Mouse (Mus musculus): ENCODE data around the gene 4932438H23Rik. TPM values are rescaled to one million over a fixed set of nuclear protein-coding genes. Genes with fewer than 3 reads are reported as not detected.
A peak's percentile ranks its signal among the peaks of the same experiment; 100 is the strongest.

4932438H23Rik gene
- total and polyA plus RNA-seq, 3 experiments, result not detected

DNA sequence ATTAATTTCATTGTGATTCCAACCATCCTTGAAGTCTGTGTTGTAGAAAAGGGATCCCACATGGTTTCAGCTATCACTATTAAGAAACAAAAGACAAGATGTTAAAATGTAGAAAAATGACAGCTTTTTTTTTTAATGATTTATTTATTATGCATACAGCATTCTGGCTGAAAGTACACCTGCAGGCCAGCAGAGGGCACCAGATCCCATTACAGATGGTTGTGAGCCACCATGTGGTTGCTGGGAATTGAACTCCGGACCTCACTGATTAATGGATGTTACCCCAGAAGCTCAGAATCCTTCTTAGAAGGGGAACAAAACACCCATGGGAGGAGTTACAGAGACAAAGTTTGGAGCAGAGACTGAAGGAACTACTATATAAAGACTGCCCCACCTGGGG lies 71.5 kb downstream of the 4932438H23Rik start:
- H3K27me3 ChIP-seq (ENCODE audit: control insufficient read depth in 1 of 2, insufficient read depth in 2 of 2, low read length in 2 of 2), result no peaks in the 10 kb centered on the region
- H3K4me1 ChIP-seq (ENCODE audit: control insufficient read depth in 1 of 2, insufficient read depth in 2 of 2, low read length in 2 of 2), result no peaks in the 10 kb centered on the region; a peak in 1 of 4 replicates
- H3K27ac ChIP-seq (ENCODE audit: control insufficient read depth, low read depth, low read length), result no peak overlapping the region
- peaks cover 3 to 38% of the 10 kb centered on the region in 2 experiments for H3K36me3 ChIP-seq (ENCODE audit: control insufficient read depth in 1 of 2, insufficient read depth in 2 of 2, low read length in 2 of 2)
- no peaks in the 10 kb centered on the region for H3K9me3 ChIP-seq (replicated peaks; ENCODE audit: insufficient read depth, low read length)
- H3K79me2 ChIP-seq (ENCODE audit: control insufficient read depth, insufficient read depth, low read length, poor library complexity), result no peaks in the 10 kb centered on the region
- H3K4me3 ChIP-seq (ENCODE audit: control insufficient read depth in 1 of 2, insufficient read depth in 1 of 2, low read depth in 2 of 2, low read length in 2 of 2), result no peak overlapping the region
- no peak overlapping the region for H3K9ac ChIP-seq (ENCODE audit: control insufficient read depth, low read depth, low read length, poor library complexity, severe bottlenecking)
- TF ChIP-seq RAD21 (IDR thresholded peaks at IDR 0.05; ENCODE audit: low read depth, low read length) (peak; percentile 8), ETS1 (IDR thresholded peaks at IDR 0.05; ENCODE audit: low read depth, low read length) (no peak), ZMIZ1 (IDR thresholded peaks at IDR 0.05; ENCODE audit: low read depth, low read length) (no peak), MEF2A (IDR thresholded peaks at IDR 0.05; ENCODE audit: extremely low read depth, insufficient replicate concordance, low read depth, low read length, poor library complexity, severe bottlenecking) (no peak), MAFK (IDR thresholded peaks at IDR 0.05; ENCODE audit: borderline replicate concordance, low read depth, low read length) (no peak), MAX (IDR thresholded peaks at IDR 0.05; ENCODE audit: low read length) (no peak), RCOR1 (IDR thresholded peaks at IDR 0.05; ENCODE audit: low read depth, low read length) (no peak), MYC (IDR thresholded peaks at IDR 0.05; ENCODE audit: low read depth, low read length) (peak; percentile 65; the same call in 1 of the 2 replicates), CHD1 (IDR thresholded peaks at IDR 0.05; ENCODE audit: low read depth, low read length) (no peak), CTCF (IDR thresholded peaks at IDR 0.05 in 2 of 3, conservative IDR thresholded peaks at IDR 0.05 in 1 of 3; ENCODE audit: control insufficient read depth in 1 of 3, insufficient read depth in 1 of 3, low read depth in 2 of 3, low read length in 3 of 3, poor library complexity in 1 of 3, severe bottlenecking in 1 of 3) (peak; percentile 31 to 53 (median 42)), TBP (IDR thresholded peaks at IDR 0.05; ENCODE audit: low read depth, low read length) (no peak), ZNF384 (IDR thresholded peaks at IDR 0.05; ENCODE audit: low read depth, low read length) (peak; percentile 17; the same call in 1 of the 2 replicates), BHLHE40 (IDR thresholded peaks at IDR 0.05; ENCODE audit: borderline replicate concordance, low read depth, low read length) (no peak), HCFC1 (IDR thresholded peaks at IDR 0.05; ENCODE audit: low read depth, low read length) (no peak), SMC3 (IDR thresholded peaks at IDR 0.05; ENCODE audit: low read depth, low read length) (peak; percentile 42)
- peak; percentile 59 for DNase-seq (ENCODE audit: low read depth, low spot score)

DNA sequence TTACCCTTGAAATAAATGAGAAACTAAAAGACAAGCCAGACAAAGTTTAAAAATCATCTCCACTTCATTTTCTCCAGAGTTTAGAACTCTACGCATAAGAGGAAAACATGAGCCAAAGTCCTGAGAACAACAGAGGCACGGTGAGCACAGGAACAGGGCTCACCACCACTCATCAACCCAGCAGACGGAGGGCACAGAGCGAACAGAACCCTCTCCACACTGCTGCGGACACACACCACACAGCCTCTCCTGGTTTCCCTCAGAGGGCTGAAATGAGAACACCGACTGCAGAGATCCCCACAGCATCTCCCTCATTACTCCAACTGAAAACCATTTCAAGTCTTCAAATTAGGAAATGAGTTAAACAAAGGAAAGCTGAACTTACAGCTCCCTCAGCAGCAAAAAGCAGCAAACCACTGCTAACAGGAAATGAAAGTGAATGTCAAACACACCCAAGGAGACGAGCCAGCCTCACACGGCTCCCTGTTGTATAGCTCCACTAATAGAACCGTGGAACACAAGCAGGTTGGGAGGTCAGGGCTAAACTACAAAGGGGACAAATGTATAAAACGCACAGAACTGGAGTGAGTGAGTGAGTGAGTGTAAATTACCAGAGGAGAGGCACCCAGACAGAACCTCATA lies 74.0 kb downstream of the 4932438H23Rik start:
- DNase-seq (ENCODE audit: low read depth, low spot score), result no peak
- no peak overlapping the region for H3K9ac ChIP-seq (ENCODE audit: control insufficient read depth, low read depth, low read length, poor library complexity, severe bottlenecking)
- no peaks in the 10 kb centered on the region for H3K79me2 ChIP-seq (ENCODE audit: control insufficient read depth, insufficient read depth, low read length, poor library complexity)
- no peak overlapping the region for H3K27ac ChIP-seq (ENCODE audit: control insufficient read depth, low read depth, low read length)
- H3K27me3 ChIP-seq (ENCODE audit: control insufficient read depth in 1 of 2, insufficient read depth in 2 of 2, low read length in 2 of 2), result no peaks in the 10 kb centered on the region
- H3K4me1 ChIP-seq (ENCODE audit: control insufficient read depth in 1 of 2, insufficient read depth in 2 of 2, low read length in 2 of 2), result no peaks in the 10 kb centered on the region; a peak in 1 of 4 replicates
- peaks cover 3 to 51% of the 10 kb centered on the region in 2 experiments for H3K36me3 ChIP-seq (ENCODE audit: control insufficient read depth in 1 of 2, insufficient read depth in 2 of 2, low read length in 2 of 2)
- H3K4me3 ChIP-seq (ENCODE audit: control insufficient read depth in 1 of 2, insufficient read depth in 1 of 2, low read depth in 2 of 2, low read length in 2 of 2), result no peak overlapping the region
- TF ChIP-seq EP300 (IDR thresholded peaks at IDR 0.05; ENCODE audit: low read depth in 1 of 2, low read length in 2 of 2) (no peak), USF1 (IDR thresholded peaks at IDR 0.05; ENCODE audit: low read depth, low read length) (no peak), ZMIZ1 (IDR thresholded peaks at IDR 0.05; ENCODE audit: low read depth, low read length) (no peak), CHD2 (IDR thresholded peaks at IDR 0.05; ENCODE audit: low read length) (no peak), ELF1 (IDR thresholded peaks at IDR 0.05; ENCODE audit: low read depth, low read length) (no peak), KAT2A (conservative IDR thresholded peaks at IDR 0.05; ENCODE audit: low read depth, low read length) (no peak), MXI1 (IDR thresholded peaks at IDR 0.05; ENCODE audit: low read depth, low read length) (no peak), CHD1 (IDR thresholded peaks at IDR 0.05; ENCODE audit: low read depth, low read length) (no peak)
- H3K9me3 ChIP-seq (replicated peaks; ENCODE audit: insufficient read depth, low read length), result no peaks in the 10 kb centered on the region

Measured in MEL (cell line).